Mouse (Mus musculus): Measurements from ENCODE around the gene Gm49380. TPM values are rescaled to one million over a fixed set of nuclear protein-coding genes. Genes with fewer than 3 reads are reported as not detected.
A peak's percentile ranks its signal among the peaks of the same experiment; 100 is the strongest.

The Gm49380 gene
- polyA plus RNA-seq, 1 experiment from 2014 or later, result not detected

DNA sequence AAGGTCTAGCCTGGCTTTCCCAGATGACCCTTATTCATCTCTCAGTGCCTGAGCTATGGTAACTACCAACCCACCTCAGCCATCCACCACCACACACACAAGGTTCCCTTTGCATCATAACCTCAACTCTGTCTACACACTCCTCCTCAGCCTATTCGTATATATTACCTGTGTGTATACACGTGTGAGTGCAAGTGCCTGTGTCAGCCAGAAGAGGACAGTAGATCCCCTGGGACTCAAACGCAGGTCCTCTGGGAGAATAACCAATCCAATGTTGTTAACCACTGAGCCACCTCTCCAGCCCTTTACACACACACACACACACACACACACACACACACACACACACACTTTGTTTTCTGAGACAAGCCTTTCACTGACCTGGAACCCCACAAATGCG lies 82.7 kb downstream of the Gm49380 start:
- no peaks in the 10 kb centered on the region for H3K27me3 ChIP-seq (ENCODE audit: insufficient read depth, low read length)
- H3K27ac ChIP-seq, result no peak overlapping the region
- no peak overlapping the region for H3K9ac ChIP-seq (ENCODE audit: low read depth, low read length)
- DNase-seq (ENCODE audit: low spot score) (no peak), ATAC-seq (replicated peaks; ENCODE audit: low FRiP score, low read depth) (no peak)
- no peak overlapping the region for H3K4me3 ChIP-seq (replicated peaks; ENCODE audit: low read depth, low read length)
- no peak overlapping the region for H3K4me2 ChIP-seq (ENCODE audit: low read length)
- TF ChIP-seq CTCF (IDR thresholded peaks at IDR 0.05; ENCODE audit: low read depth), result no peak
- H3K36me3 ChIP-seq (ENCODE audit: insufficient read depth, low read length), result no peaks in the 10 kb centered on the region
- H3K4me1 ChIP-seq (replicated peaks; ENCODE audit: insufficient read depth, low read length), result no peaks in the 10 kb centered on the region
- 94% methylated on average over 4 of the region's 4 CpGs for WGBS
- H3K9me3 ChIP-seq (replicated peaks; ENCODE audit: low read length), result no peaks in the 10 kb centered on the region

- H3K9me3 ChIP-seq (replicated peaks; ENCODE audit: low read length), result no peaks in the 10 kb centered on the region
- 31% methylated on average over 5 of the region's 5 CpGs for WGBS
- no peak overlapping the region for H3K9ac ChIP-seq (ENCODE audit: low read depth, low read length)
- TF ChIP-seq CTCF (IDR thresholded peaks at IDR 0.05; ENCODE audit: low read depth), result no peak
- H3K27me3 ChIP-seq (ENCODE audit: insufficient read depth, low read length), result no peaks in the 10 kb centered on the region
- ATAC-seq (replicated peaks; ENCODE audit: low FRiP score, low read depth), result no peak
- no peaks in the 10 kb centered on the region for H3K36me3 ChIP-seq (ENCODE audit: insufficient read depth, low read length)
- H3K4me3 ChIP-seq (replicated peaks; ENCODE audit: low read depth, low read length), result no peak overlapping the region
- no peak overlapping the region for H3K4me2 ChIP-seq (ENCODE audit: low read length)
- DNase-seq (ENCODE audit: low spot score), result peak; percentile 61
- H3K4me1 ChIP-seq (replicated peaks; ENCODE audit: insufficient read depth, low read length), result no peaks in the 10 kb centered on the region
- peak overlapping the region; percentile 47 for H3K27ac ChIP-seq
Observed at GRCm38 (mm10) chr9:44029580-44030236, 83.6 kb downstream of the Gm49380 start.

- no peak overlapping the region for H3K27ac ChIP-seq
- H3K4me2 ChIP-seq (ENCODE audit: low read length), result no peak overlapping the region
- WGBS, result 72% methylated on average over 3 of the region's 3 CpGs
- H3K27me3 ChIP-seq (ENCODE audit: insufficient read depth, low read length), result no peaks in the 10 kb centered on the region
- TF ChIP-seq CTCF (IDR thresholded peaks at IDR 0.05; ENCODE audit: low read depth), result no peak
- no peak for ATAC-seq (replicated peaks; ENCODE audit: low FRiP score, low read depth)
- no peaks in the 10 kb centered on the region for H3K4me1 ChIP-seq (replicated peaks; ENCODE audit: insufficient read depth, low read length)
- H3K9me3 ChIP-seq (replicated peaks; ENCODE audit: low read length), result no peaks in the 10 kb centered on the region
- H3K9ac ChIP-seq (ENCODE audit: low read depth, low read length), result no peak overlapping the region
- no peak for DNase-seq (ENCODE audit: low spot score)
- no peaks in the 10 kb centered on the region for H3K36me3 ChIP-seq (ENCODE audit: insufficient read depth, low read length)
- H3K4me3 ChIP-seq (replicated peaks; ENCODE audit: low read depth, low read length), result no peak overlapping the region
Observed at GRCm38 (mm10) chr9:44024096-44024495, 89.2 kb downstream of the Gm49380 start.

DNA sequence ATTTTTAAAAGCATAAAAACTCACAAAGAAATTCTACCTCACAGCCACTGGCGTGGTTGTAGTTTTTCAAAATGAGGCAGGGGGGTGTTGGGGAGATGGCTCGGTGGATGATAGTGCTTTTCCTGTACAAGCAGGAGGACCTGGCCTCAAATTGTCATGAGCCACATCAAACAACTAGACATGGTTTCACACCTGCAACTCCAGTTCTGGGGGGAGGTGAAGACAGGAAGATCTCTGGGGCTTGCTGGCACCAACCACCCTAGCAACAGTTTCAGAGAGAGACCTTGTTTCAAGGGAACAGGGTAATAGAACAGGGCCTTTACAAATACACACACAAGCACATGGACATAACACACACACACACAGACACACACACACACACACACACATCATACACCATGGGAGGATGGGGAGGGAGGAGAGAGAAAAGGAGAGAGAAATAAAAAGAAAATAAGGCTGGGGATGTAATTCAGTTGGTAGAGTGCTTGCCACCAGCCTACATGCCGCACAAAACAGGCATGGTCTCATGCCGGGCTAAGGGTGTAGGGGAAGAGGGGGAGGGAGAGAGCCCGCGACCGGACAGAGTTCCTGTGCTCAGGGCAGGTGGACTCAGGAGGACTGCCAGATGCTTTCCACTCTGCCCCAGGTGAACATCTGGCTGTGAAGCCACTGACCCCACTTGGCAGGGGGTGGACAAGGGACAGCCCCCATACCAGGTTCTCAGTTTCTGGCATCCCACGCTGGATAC lies 91.0 kb downstream of the Gm49380 start:
- no peaks in the 10 kb centered on the region for H3K36me3 ChIP-seq (ENCODE audit: insufficient read depth, low read length)
- H3K9ac ChIP-seq (ENCODE audit: low read depth, low read length), result no peak overlapping the region
- TF ChIP-seq CTCF (IDR thresholded peaks at IDR 0.05; ENCODE audit: low read depth), result no peak
- no peak overlapping the region for H3K4me3 ChIP-seq (replicated peaks; ENCODE audit: low read depth, low read length)
- H3K9me3 ChIP-seq (replicated peaks; ENCODE audit: low read length), result no peaks in the 10 kb centered on the region
- H3K4me1 ChIP-seq (replicated peaks; ENCODE audit: insufficient read depth, low read length), result no peaks in the 10 kb centered on the region
- 66% methylated on average over 8 of the region's 8 CpGs for WGBS
- no peaks in the 10 kb centered on the region for H3K27me3 ChIP-seq (ENCODE audit: insufficient read depth, low read length)
- ATAC-seq (replicated peaks; ENCODE audit: low FRiP score, low read depth) (no peak), DNase-seq (ENCODE audit: low spot score) (no peak)
- H3K4me2 ChIP-seq (ENCODE audit: low read length), result no peak overlapping the region
- H3K27ac ChIP-seq, result no peak overlapping the region

DNA sequence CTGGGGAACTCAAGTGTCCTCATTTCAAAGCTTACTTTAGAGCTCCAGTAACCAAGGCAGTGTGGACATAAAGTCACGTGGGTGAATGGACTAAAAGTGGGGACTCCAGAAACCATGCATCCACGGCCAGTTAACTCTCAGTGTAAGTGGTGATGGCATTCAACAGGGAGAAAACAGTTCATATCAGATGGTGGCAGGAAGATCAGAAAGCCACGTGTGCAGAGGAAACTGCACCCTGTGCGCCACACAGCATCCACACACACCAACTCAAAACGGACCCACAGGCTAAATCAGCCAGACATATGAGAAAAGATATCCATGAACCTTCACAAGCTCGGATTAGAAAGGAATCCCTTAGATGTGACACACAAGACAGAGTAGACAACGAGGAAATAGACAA lies 93.3 kb downstream of the Gm49380 start:
- no peaks in the 10 kb centered on the region for H3K9me3 ChIP-seq (replicated peaks; ENCODE audit: low read length)
- no peak overlapping the region for H3K4me2 ChIP-seq (ENCODE audit: low read length)
- WGBS, result 55% methylated on average over 7 of the region's 7 CpGs
- no peak overlapping the region for H3K4me3 ChIP-seq (replicated peaks; ENCODE audit: low read depth, low read length)
- H3K9ac ChIP-seq (ENCODE audit: low read depth, low read length), result no peak overlapping the region
- DNase-seq (ENCODE audit: low spot score) (no peak), ATAC-seq (replicated peaks; ENCODE audit: low FRiP score, low read depth) (no peak)
- H3K36me3 ChIP-seq (ENCODE audit: insufficient read depth, low read length), result no peaks in the 10 kb centered on the region
- no peaks in the 10 kb centered on the region for H3K27me3 ChIP-seq (ENCODE audit: insufficient read depth, low read length)
- no peak overlapping the region for H3K27ac ChIP-seq
- TF ChIP-seq CTCF (IDR thresholded peaks at IDR 0.05; ENCODE audit: low read depth), result no peak
- no peaks in the 10 kb centered on the region for H3K4me1 ChIP-seq (replicated peaks; ENCODE audit: insufficient read depth, low read length)

- no peak overlapping the region for H3K9ac ChIP-seq (ENCODE audit: low read depth, low read length)
- TF ChIP-seq CTCF (IDR thresholded peaks at IDR 0.05; ENCODE audit: low read depth), result no peak
- WGBS, result 69% methylated on average over 5 of the region's 5 CpGs
Observed at GRCm38 (mm10) chr9:44017846-44018245, 95.5 kb downstream of the Gm49380 start.

More at GRCm38 (mm10) chr9:44017846-44018245, 95.5 kb downstream of the Gm49380 start:
- Histone ChIP-seq H3K9me3 (replicated peaks; ENCODE audit: low read length) (no peaks in the 10 kb centered on the region), H3K36me3 (ENCODE audit: insufficient read depth, low read length) (no peaks in the 10 kb centered on the region), H3K4me3 (replicated peaks; ENCODE audit: low read depth, low read length) (no peak overlapping the region), H3K27ac (no peak overlapping the region), H3K4me1 (replicated peaks; ENCODE audit: insufficient read depth, low read length) (no peaks in the 10 kb centered on the region), H3K4me2 (ENCODE audit: low read length) (no peak overlapping the region), H3K27me3 (ENCODE audit: insufficient read depth, low read length) (no peaks in the 10 kb centered on the region)
- no peak for ATAC-seq (replicated peaks; ENCODE audit: low FRiP score, low read depth)
- DNase-seq (ENCODE audit: low spot score), result no peak

Other genes starting within 250 kb of the Gm49380 start
- 9.9 and 13.6 TPM in 2 replicates for gene Thy1, start 70.1 kb downstream of the Gm49380 start, polyA plus RNA-seq (2015; fragmentation: Nextera tagmentation; extraction: Ambion mirVana)
- 62.9 and 72.1 TPM in 2 replicates for gene Usp2, start 46.5 kb downstream of the Gm49380 start, polyA plus RNA-seq (2015; fragmentation: Nextera tagmentation; extraction: Ambion mirVana)
- 0.11 and 0.16 TPM in 2 replicates for gene Mfrp, start 11.8 kb downstream of the Gm49380 start, polyA plus RNA-seq (2015; fragmentation: Nextera tagmentation; extraction: Ambion mirVana)
- gene C1qtnf5, start 6.3 kb downstream of the Gm49380 start, polyA plus RNA-seq (2015; fragmentation: Nextera tagmentation; extraction: Ambion mirVana), result 9.7 and 12.3 TPM in 2 replicates
- 46.6 and 49.7 TPM in 2 replicates for gene Rnf26, start within 50 bp of the Gm49380 start, polyA plus RNA-seq (2015; fragmentation: Nextera tagmentation; extraction: Ambion mirVana)
- gene Mcam, start 21.0 kb upstream of the Gm49380 start, polyA plus RNA-seq (2015; fragmentation: Nextera tagmentation; extraction: Ambion mirVana), result 46.3 and 46.6 TPM in 2 replicates
- 9.9 and 10.4 TPM in 2 replicates for gene Cbl, start 120.5 kb upstream of the Gm49380 start, polyA plus RNA-seq (2015; fragmentation: Nextera tagmentation; extraction: Ambion mirVana)
- gene Ccdc153, start 127.2 kb upstream of the Gm49380 start, polyA plus RNA-seq (2015; fragmentation: Nextera tagmentation; extraction: Ambion mirVana), result not detected in 2 replicates
- 16.0 and 16.7 TPM in 2 replicates for gene Pdzd3, start 138.0 kb upstream of the Gm49380 start, polyA plus RNA-seq (2015; fragmentation: Nextera tagmentation; extraction: Ambion mirVana)
- 6.8 and 7.2 TPM in 2 replicates for gene Nlrx1, start 155.1 kb upstream of the Gm49380 start, polyA plus RNA-seq (2015; fragmentation: Nextera tagmentation; extraction: Ambion mirVana)
- gene Abcg4, start 175.1 kb upstream of the Gm49380 start, polyA plus RNA-seq (2015; fragmentation: Nextera tagmentation; extraction: Ambion mirVana), result 1.0 and 1.6 TPM in 2 replicates
- gene Hinfp, start 192.2 kb upstream of the Gm49380 start, polyA plus RNA-seq (2015; fragmentation: Nextera tagmentation; extraction: Ambion mirVana), result 14.9 and 18.5 TPM in 2 replicates
- 11.6 and 13.0 TPM in 2 replicates for gene C2cd2l, start 206.8 kb upstream of the Gm49380 start, polyA plus RNA-seq (2015; fragmentation: Nextera tagmentation; extraction: Ambion mirVana)
- gene Dpagt1, start 212.5 kb upstream of the Gm49380 start, polyA plus RNA-seq (2015; fragmentation: Nextera tagmentation; extraction: Ambion mirVana), result 32.2 and 33.6 TPM in 2 replicates
- 186 and 205 TPM in 2 replicates for gene H2afx, start 221.2 kb upstream of the Gm49380 start, polyA plus RNA-seq (2015; fragmentation: Nextera tagmentation; extraction: Ambion mirVana)
- 88.2 and 95.8 TPM in 2 replicates for gene Hmbs, start 230.7 kb upstream of the Gm49380 start, polyA plus RNA-seq (2015; fragmentation: Nextera tagmentation; extraction: Ambion mirVana)
- 30.3 and 31.1 TPM in 2 replicates for gene Vps11, start 248.2 kb upstream of the Gm49380 start, polyA plus RNA-seq (2015; fragmentation: Nextera tagmentation; extraction: Ambion mirVana)